Mouse (Mus musculus): ENCODE results near the gene Gm1123.
A peak's percentile ranks its signal among the peaks of the same experiment; 100 is the strongest.

The Gm1123 gene

GRCm38 (mm10) chr9:99035575-99035974 is at the start of gene Gm1123:
Gm1123 (minus strand) TSS chr9:99035715.
- DNase-seq: no peak

DNA sequence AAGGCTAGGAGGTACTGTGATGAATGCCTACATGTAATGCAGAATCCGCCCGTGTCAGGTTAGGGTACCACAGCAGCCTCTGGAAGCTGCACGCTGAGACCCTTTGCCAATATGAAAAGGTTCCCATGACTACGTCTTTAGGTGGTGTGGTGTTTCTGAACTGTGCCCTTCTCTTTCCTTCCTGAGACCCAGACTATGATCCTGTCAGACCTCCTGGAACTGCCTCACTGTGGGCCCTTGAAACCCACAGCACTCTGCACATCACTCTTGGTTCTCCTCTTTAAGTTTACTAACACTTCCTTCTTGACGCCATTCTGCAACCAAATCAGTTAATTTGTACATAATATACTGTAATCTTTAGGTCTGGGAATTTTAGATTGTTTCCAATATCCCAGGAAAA is 46.2 kb upstream of the Gm1123 start:
- DNase-seq: no peak

DNA sequence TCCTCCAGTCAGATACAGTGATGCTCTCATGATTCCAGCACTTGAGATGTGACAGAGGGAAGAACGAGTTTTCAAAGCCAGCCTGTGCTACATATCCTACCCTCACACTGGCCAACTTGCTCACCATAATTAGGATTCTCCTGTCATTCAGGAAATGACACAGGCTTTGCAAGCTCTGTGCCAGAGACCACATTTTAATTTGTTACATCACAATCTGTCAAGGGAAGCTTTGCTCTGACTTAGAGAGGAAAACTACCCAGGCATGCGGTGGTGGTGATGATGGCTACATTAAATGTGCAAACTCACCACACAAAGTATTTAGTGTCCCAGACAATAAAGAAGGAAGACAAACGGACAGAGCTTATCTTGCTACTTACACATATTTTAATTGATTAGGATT is 45.8 kb upstream of the Gm1123 start:
- no peak for DNase-seq

GRCm38 (mm10) chr9:99080657-99081056 is 45.1 kb upstream of the Gm1123 start:
- DNase-seq: no peak

DNA sequence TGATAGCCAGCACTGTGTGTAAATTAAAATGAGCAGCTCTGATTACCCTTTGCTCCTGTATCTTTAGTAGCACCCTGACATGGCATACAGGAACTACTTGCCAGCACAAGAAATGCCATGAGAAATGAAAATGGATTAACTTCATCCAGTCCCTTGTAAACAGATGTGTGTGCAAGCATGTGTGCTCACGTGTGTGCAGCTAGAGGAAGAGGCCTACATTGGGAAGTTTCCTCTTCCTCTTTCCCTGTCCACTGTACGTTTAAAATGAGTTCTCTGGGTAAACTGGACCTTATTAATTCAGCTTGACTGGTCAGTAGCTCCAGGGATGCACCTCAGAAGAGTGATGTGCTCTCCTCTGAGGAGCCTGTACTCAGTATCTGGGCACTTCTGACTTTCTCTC is 38.9 kb upstream of the Gm1123 start:
- no peak for DNase-seq

GRCm38 (mm10) chr9:99072538-99072937 is 37.0 kb upstream of the Gm1123 start:
- DNase-seq: no peak

GRCm38 (mm10) chr9:99065311-99065710 is 29.8 kb upstream of the Gm1123 start:
- DNase-seq: no peak

GRCm38 (mm10) chr9:99064216-99064615 is 28.7 kb upstream of the Gm1123 start:
- no peak for DNase-seq

DNA sequence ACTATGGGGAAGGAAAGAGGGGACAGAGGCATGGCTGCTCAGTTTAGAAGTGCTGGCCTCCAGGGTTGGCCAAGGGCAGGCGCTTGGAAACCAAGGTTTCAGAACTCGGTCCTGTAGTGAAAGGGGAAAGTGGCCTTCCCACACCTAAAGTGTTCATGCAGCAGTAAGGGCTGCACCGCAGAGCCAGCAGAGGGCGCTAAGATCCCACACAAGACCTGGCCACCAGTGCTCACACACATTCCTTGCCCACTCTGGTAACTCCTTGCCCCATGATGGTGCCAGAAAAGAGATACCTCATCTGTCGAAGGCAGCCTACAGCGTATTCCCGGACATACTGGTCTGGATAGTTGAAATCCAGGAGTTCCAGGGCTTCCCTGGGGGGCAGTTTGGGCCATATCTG is 27.0 kb upstream of the Gm1123 start:
- DNase-seq: peak; percentile 76

- DNase-seq: no peak
These were observed 22.2 kb upstream of the Gm1123 start for GRCm38 (mm10) chr9:99057751-99058150.

GRCm38 (mm10) chr9:99049760-99050159 is 14.2 kb upstream of the Gm1123 start:
- DNase-seq: no peak

- DNase-seq: no peak
These were observed 13.3 kb upstream of the Gm1123 start for GRCm38 (mm10) chr9:99048724-99049250.

GRCm38 (mm10) chr9:99044761-99045160 is 9.2 kb upstream of the Gm1123 start:
- DNase-seq: peak; percentile 29

DNA sequence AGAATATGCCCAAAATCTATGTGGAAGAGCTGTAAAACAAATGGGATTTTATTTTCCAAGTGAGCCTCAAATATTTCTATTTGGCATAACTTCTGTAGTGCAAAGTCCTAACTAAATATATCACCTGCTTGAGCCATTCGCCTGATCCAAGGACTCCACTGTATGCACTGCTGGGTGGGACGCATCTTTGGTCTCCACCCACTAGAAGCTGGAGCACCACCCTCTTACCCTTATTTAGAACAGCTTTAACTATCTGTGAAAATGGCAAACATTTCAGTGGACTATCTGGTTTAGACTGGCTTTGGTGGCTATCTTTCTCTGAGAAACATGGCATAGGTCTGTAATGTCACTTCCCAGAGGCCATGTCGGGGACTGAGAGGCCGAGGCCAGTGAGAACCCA is 7.1 kb upstream of the Gm1123 start:
- no peak for DNase-seq

DNA sequence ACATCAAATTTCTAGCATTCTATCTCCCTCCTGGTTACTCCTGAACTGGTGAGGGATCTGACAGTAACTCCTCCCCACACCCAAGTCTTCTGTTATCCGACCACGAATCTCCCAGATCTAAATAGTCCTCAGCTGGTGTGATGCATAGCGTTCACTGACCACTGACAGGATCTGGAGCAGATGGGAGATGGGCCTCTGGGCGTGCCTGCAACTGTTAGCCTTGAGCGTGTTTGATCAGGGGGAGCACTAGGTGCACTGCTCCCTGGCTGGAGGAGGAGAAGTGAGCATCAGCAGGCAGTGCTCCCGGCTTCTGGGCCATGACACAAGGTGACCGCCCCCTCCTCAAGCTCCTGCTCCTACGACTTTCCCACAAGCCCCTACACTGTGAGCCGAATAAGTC is 6.5 kb upstream of the Gm1123 start:
- DNase-seq: no peak

- no peak for DNase-seq
These were observed 1.4 kb downstream of the Gm1123 start for GRCm38 (mm10) chr9:99034111-99034510.

GRCm38 (mm10) chr9:99032031-99032430 is 3.5 kb downstream of the Gm1123 start:
- DNase-seq: no peak

- no peak for DNase-seq
These were observed 13.8 kb downstream of the Gm1123 start for GRCm38 (mm10) chr9:99021751-99022150.

- DNase-seq: no peak
These were observed 14.3 kb downstream of the Gm1123 start for GRCm38 (mm10) chr9:99021166-99021565.

DNA sequence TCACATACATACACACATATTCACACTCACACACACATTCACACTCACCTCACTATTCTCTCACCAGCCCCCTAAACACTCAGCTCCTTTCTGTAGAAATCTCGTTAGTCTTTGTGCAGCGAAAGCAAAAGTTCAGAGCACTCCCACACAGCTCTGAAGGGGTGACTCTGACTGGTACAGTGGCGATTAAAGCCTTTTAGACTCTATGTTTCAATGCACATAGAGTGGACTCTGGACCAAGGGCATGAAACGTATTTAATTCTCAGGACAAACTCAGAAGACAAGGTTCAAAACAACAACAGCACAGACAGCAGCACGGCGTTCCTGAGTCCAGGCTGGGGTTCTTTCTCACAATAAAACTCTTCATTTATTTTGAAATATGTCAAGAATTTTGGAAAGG is 17.8 kb downstream of the Gm1123 start:
- DNase-seq: no peak

GRCm38 (mm10) chr9:99016759-99017158 is 18.8 kb downstream of the Gm1123 start:
- DNase-seq: no peak

- DNase-seq: no peak
These were observed 19.2 kb downstream of the Gm1123 start for GRCm38 (mm10) chr9:99016301-99016700.

- DNase-seq: no peak
These were observed 25.7 kb downstream of the Gm1123 start for GRCm38 (mm10) chr9:99009898-99010199.

DNA sequence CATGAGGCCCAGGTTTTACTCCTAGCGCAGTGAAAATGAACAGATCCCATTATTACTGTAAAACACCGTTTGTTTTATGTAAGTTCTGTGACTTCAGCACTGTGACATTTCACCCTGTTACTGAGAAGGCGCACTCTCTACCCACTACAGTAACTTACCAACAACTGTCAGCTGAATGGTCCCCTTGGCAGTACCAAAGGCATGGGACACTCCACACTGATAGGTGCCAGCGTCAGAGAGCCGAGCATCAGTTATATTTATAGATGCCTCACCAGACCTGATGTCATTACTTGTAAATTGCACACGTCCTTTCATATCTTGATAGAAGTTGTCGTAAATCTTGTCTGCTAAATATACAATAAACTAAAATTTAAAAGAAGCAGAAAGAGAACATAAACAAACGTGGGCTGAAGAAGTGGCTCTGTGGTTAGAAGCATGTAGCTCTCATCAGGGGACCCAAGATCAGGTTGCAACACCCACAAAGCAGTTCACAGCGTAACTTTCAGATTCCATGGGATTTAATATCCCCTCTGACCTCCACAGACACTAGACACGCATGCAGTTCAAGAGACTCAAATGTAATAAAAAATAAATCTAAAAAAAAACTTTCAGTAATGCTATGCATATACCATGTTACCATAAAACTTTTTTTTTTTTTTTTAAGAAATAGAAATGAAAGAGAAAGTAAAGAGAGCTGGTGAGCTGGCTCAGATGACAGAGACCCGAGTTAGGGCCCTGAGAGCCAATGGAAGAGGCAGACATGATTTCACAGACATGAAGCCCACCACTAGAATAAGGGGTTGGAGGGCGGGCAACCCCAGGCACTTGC is 26.2 kb downstream of the Gm1123 start:
- no peak for DNase-seq

- no peak for DNase-seq
These were observed 34.2 kb downstream of the Gm1123 start for GRCm38 (mm10) chr9:99001326-99001725.

Measured in right cerebral cortex, postnatal 25 days (tissue).